Mouse (Mus musculus) right cerebral cortex, adult 2 months (tissue): ENCODE measurements around the gene Gabrb1.

Source experiments
- DNase-seq, 2 experiments: peaks; one replicate each; pipeline ENCODE4 v3.0.0; 2021 to 2022; ENCODE audit warnings: low spot score in 2 of 2

Gabrb1 gene

GRCm38 (mm10) chr5:71657482-71658114, at the start of gene Gabrb1:
Gene Gabrb1, plus strand, starts transcription at chr5:71658113.
- DNase-seq = peak; percentile 62 to 64

GRCm38 (mm10) chr5:71608735-71609134, 49.2 kb upstream of the Gabrb1 start:
- DNase-seq = no peak

- DNase-seq = no peak
Observed at GRCm38 (mm10) chr5:71614311-71614710, 43.6 kb upstream of the Gabrb1 start.

- DNase-seq = no peak
Observed at GRCm38 (mm10) chr5:71616734-71617133, 41.2 kb upstream of the Gabrb1 start.

- DNase-seq = no peak
Observed at GRCm38 (mm10) chr5:71627820-71628219, 30.1 kb upstream of the Gabrb1 start.

GRCm38 (mm10) chr5:71639804-71640203, 18.1 kb upstream of the Gabrb1 start:
- DNase-seq = no peak

- no peak for DNase-seq
Observed at GRCm38 (mm10) chr5:71648108-71648507, 9.8 kb upstream of the Gabrb1 start.

GRCm38 (mm10) chr5:71654056-71654455, 3.9 kb upstream of the Gabrb1 start:
- peak; percentile 23 to 31 for DNase-seq

GRCm38 (mm10) chr5:71656771-71657170, 1.1 kb upstream of the Gabrb1 start:
- peak; percentile 55 for DNase-seq

- DNase-seq = peak in 1 of 2 experiments; percentile 47
Observed at GRCm38 (mm10) chr5:71658115-71658497, 193 bp downstream of the Gabrb1 start, which contains the start of gene Gabra4. Gene Gabra4, minus strand, starts transcription at chr5:71658308.

- peak in 1 of 2 experiments; percentile 22 for DNase-seq
Observed at GRCm38 (mm10) chr5:71665593-71665992, 7.7 kb downstream of the Gabrb1 start.

GRCm38 (mm10) chr5:71699696-71700467, 42.0 kb downstream of the Gabrb1 start:
- peak; percentile 82 to 85 for DNase-seq

- peak; percentile 67 to 74 for DNase-seq
Observed at GRCm38 (mm10) chr5:71700468-71701272, 42.8 kb downstream of the Gabrb1 start.

GRCm38 (mm10) chr5:71701273-71701614, 43.3 kb downstream of the Gabrb1 start:
- no peak for DNase-seq

- no peak for DNase-seq
Observed at GRCm38 (mm10) chr5:71732931-71733792, 75.2 kb downstream of the Gabrb1 start.

- DNase-seq = no peak
Observed at GRCm38 (mm10) chr5:71747411-71747810, 89.5 kb downstream of the Gabrb1 start.

- DNase-seq = no peak
Observed at GRCm38 (mm10) chr5:71753966-71754365, 96.1 kb downstream of the Gabrb1 start.

GRCm38 (mm10) chr5:71761105-71761504, 103.2 kb downstream of the Gabrb1 start:
- no peak for DNase-seq

GRCm38 (mm10) chr5:71781514-71782179, 123.7 kb downstream of the Gabrb1 start:
- DNase-seq = no peak

GRCm38 (mm10) chr5:71822862-71823261, 164.9 kb downstream of the Gabrb1 start:
- no peak for DNase-seq

GRCm38 (mm10) chr5:71828342-71828741, 170.4 kb downstream of the Gabrb1 start:
- DNase-seq = peak; percentile 12 to 15
